Mouse (Mus musculus) thymus, postnatal 0 days (tissue): ENCODE results near the gene Gipc1. TPM values are rescaled to one million over a fixed set of nuclear protein-coding genes. Genes with fewer than 3 reads are reported as not detected.

Experiments
- DNase-seq: peaks from one replicate; pipeline ENCODE4 v3.0.0-alpha.2; 2015; ENCODE audit warnings: low spot score
- polyA plus RNA-seq: library from polyadenylated mRNA; unstranded; fragments of >200 nt; fragmentation: Nextera tagmentation; extraction: Ambion mirVana; gene quantifications from 2 replicates; pipeline ENCODE4 v1.2.1, GENCODE M21; 2015

Gene Gipc1
- 89.3 and 90.6 TPM in 2 replicates for polyA plus RNA-seq

- DNase-seq = peak; percentile 99
Measured at GRCm38 (mm10) chr8:83652030-83652743, at the start of gene Gipc1. Gene Gipc1, plus strand, starts transcription at chr8:83652677.

- peak; percentile 100 for DNase-seq
Measured at GRCm38 (mm10) chr8:83607661-83608397, 44.6 kb upstream of the Gipc1 start, which contains the start of the genes Tecr and Dnajb1. Gene Tecr, minus strand, starts transcription at chr8:83607971. Gene Dnajb1, plus strand, starts transcription at chr8:83608193.

GRCm38 (mm10) chr8:83608398-83608829 lies 44.1 kb upstream of the Gipc1 start:
- peak; percentile 85 for DNase-seq

- DNase-seq = no peak
Measured at GRCm38 (mm10) chr8:83609086-83609485, 43.4 kb upstream of the Gipc1 start.

GRCm38 (mm10) chr8:83609547-83610180 lies 42.8 kb upstream of the Gipc1 start:
- peak; percentile 33 for DNase-seq

GRCm38 (mm10) chr8:83611921-83612320 lies 40.6 kb upstream of the Gipc1 start:
- DNase-seq = peak; percentile 94

- no peak for DNase-seq
Measured at GRCm38 (mm10) chr8:83613695-83614094, 38.8 kb upstream of the Gipc1 start.

GRCm38 (mm10) chr8:83616625-83617024 lies 35.9 kb upstream of the Gipc1 start:
- no peak for DNase-seq

GRCm38 (mm10) chr8:83617111-83617510 lies 35.4 kb upstream of the Gipc1 start:
- no peak for DNase-seq

- DNase-seq = no peak
Measured at GRCm38 (mm10) chr8:83618566-83618965, 33.9 kb upstream of the Gipc1 start.

GRCm38 (mm10) chr8:83619568-83620285 lies 32.8 kb upstream of the Gipc1 start:
- peak; percentile 73 for DNase-seq

- DNase-seq = no peak
Measured at GRCm38 (mm10) chr8:83621691-83622388, 30.6 kb upstream of the Gipc1 start.

GRCm38 (mm10) chr8:83622389-83622989 lies 30.0 kb upstream of the Gipc1 start:
- DNase-seq = peak; percentile 91

GRCm38 (mm10) chr8:83623549-83623948 lies 28.9 kb upstream of the Gipc1 start:
- no peak for DNase-seq

- no peak for DNase-seq
Measured at GRCm38 (mm10) chr8:83624739-83625138, 27.7 kb upstream of the Gipc1 start.

- no peak for DNase-seq
Measured at GRCm38 (mm10) chr8:83625676-83626299, 26.7 kb upstream of the Gipc1 start.

- DNase-seq = no peak
Measured at GRCm38 (mm10) chr8:83632083-83632707, 20.3 kb upstream of the Gipc1 start.

- DNase-seq = no peak
Measured at GRCm38 (mm10) chr8:83638856-83639255, 13.6 kb upstream of the Gipc1 start.

- DNase-seq = no peak
Measured at GRCm38 (mm10) chr8:83639649-83640048, 12.8 kb upstream of the Gipc1 start.
